Mouse (Mus musculus) fibroblast of lung, adult 2 months (primary cell): ENCODE measurements at regions not wholly inside any gene's neighbourhood (a gene's known extent, or its start where the extent isn't known, plus 50 kb on each side); places are given as distances from the start of the nearest gene placed in this dataset.

ENCODE experiments used
- DNase-seq: peaks from one replicate; pipeline ENCODE4 v3.0.0-alpha.2; 2011; ENCODE audit warnings: low read depth

DNA sequence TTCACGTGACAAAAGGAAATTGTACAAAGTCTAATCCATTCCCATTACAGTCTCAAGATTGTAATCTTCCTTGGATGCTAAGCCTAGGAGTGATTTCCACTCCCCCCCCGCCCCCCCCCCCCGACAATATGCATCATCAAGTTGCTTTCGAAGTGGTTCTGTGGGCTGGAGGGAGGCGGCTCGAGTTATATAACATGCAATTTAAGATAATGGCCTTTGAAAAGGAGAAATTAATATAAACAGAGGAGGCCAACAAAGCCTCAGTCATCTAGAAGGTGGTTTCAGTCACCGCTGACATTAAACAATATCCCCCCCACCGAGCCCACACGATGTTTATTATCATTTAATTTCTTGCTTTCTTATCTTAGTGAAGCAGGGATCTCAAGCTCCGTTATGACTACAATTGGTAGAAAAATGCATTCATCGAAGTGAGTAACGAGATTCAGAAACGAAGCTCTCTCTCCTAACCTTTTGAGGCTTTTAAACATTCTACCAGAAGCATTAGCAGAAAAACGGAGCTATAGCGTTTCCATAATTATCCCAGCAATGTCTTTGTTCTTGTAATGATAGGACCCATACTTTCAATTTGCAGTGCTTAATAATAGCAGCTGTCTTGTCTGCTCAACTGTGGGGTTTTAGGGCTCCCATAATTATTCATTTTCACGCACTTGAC lies 339.1 kb downstream of the Btg1 start:
- DNase-seq: no peak

DNA sequence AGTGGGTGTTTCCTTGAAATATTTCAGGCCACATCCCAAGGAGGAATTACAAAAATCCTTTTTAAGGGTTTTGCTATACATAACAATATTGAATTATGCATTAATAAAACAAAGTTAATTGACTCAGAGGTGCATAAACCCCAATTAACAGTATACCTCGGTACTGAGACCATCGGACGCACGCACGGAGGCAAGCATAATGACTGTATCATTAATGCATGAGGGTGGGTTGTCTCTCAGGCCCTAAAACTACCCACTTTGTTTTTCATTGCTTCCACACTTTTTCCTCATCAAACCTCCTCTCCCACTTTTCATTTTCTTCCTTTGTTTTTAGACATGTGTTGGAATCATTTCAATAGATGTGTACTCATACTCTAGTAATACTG lies 339.6 kb downstream of the Btg1 start:
- no peak for DNase-seq

DNA sequence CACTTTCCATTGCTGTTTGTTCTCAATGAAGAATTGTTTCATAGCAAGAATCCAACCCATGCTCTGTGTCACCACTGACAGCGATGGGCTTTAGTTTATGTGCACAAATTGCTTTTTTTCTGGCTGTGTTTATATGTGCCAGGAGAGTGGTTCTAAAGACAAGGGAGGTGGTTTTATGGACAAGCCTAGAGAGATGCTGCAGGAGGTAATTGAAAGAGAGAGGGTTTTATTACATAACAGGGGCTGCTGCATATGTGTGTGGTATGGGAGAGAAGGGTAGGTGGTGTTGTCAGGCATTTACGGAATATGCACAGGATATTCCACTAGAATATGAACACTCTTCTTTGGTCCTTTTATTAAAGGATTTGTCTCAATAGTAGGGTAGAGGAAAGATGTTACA lies 340.2 kb downstream of the Btg1 start:
- DNase-seq: no peak

DNA sequence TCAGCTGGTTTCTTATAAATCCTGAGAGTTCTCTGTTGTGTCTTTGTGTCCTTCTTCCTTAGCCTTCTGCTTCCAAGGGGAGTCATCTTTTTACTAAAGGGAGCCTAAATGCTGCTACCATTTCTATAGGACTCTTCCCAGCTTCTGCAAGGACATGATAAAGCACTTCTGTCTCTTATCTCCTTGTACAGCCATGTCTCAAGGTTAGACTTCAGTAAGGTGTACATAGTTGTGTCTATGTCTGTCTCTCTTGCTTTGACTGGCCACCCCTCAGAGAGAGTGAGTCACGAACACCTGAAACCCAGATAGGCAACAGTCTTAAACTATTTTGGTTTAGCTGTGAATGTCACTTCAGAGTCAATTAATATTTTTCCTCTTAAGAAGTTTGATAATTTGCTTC lies 353.0 kb downstream of the Btg1 start:
- DNase-seq: no peak

DNA sequence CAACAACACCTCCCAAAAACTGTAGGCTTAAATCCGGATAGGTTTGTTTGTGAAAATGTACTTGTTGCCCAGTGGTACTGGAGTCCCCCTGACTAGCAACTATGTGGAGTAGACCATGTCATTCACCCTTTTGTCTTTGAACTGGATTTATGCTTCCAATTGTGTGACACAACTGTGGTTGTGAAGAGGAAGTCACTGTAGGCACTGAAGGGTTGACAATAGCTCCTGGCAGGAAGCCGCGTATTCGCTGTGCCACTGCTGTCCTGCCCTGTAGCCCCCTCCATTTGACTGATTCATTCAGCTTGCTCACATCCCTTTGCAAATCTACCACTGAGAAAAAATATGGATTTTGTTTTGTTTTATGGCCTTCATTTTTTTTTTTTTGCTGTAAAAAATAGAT lies 353.9 kb downstream of the Btg1 start:
- no peak for DNase-seq

DNA sequence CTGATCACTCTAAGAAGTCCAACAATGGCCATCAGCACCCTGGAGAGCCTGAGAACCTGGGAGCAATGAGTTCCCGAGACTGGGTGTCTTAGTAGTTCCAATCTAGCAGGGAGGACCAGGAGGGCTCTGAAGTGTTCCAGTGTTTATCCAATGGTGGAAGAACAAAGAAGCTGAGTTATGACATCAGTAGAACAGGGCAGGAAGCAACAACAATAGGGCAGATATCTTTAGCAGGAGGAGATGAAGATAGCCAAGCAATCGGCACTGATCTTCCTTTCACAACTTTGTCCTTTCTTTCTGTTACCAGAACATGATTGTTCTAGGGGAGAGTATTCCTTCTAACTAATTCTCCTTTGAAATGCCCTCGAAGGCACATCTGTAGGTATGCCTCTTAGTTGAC lies 355.0 kb downstream of the Btg1 start:
- DNase-seq: no peak

DNA sequence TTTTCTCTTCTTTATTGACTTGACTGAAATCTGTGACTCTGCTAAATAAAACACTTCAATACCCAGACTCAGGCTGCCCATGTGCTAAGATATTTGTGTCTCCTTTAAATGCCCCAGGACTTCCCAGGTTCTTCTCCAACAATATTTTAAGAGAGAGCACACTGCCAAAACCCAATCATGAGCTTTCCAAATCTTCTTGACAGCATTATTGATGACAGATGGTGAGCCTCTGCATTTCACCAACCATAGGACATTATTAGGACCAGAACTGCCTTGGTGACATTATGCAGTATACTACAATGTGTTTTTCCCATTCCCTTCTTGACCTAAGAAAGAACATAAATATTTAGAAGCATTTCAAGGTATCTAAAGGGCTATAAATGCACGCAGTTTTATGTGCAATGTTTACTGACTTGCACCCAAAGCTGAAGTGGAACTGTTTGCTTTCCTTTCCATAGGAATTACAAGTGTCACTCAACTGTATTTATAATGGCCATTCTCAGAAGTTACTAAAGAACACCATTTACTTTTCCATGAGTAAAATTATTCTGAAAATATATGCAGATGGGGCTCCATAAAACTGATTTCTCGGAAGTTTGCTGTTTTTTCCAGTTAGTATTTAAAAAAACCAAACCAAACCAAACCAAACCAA lies 357.6 kb downstream of the Btg1 start:
- no peak for DNase-seq

DNA sequence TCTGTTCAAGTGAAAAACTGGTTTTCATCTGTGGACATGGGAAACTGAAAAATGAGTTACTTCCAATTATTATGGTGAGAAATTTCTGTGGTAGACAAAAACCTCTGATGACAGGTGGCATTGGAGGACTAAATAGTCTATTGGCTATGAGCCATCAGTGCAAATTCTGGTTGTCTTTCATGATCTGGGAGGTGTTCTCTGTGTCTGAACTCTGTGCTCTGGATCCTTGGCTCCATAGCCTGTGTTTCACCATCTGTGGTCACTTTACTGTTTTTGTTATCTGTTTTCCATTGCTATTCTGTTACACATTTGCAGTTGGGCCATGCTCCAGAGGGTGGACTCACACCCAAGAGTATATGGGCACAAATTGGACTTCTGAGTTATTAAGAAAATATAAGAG lies 359.9 kb downstream of the Btg1 start:
- no peak for DNase-seq

DNA sequence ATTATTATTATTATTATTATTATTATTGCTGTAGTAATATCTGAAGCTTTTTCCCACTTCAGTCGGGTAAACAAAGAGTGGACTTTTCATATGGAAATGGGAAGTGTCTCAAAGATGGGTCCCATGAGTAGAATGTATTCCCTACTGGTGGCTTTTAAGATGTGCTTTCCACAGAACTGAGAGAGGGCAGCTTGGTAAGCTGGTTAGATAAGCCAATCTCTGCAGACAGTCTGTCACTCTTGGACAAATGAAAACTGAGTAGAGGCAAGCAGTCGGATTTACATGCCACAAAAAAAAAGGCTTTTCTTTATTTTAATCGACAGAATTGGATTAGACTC lies 363.7 kb downstream of the Btg1 start:
- DNase-seq: no peak

DNA sequence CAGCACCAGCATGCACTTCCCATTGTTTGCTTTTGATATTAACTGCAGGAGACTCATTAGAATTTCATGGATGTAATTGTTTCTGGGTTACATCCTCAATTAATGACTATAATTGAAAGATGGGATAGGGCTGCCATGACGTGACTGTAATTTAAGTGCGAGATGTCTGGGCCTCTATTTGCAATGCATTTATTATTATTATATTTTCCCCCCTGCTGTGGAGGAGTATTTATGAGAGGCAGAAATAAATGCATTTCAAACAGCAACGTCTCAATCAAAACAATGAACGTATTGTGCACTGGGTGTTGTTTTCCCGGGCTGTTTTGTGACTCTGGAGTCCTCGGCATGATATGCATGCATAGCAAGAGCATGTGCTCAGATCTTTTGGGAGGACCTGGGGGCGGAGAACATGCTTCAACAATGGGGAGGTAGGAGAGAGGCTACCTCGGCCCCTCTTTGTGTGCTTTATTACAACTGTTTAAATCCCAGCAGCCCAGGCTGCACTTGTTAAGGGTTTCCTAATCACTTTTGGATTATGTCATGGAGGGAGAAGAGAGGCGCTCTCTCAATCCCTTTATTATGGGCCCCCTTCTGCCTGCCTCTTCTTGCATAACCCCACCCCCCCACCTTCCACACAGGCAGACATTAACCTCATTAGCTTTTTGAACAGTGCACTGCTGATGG lies 364.2 kb downstream of the Btg1 start:
- DNase-seq: no peak

DNA sequence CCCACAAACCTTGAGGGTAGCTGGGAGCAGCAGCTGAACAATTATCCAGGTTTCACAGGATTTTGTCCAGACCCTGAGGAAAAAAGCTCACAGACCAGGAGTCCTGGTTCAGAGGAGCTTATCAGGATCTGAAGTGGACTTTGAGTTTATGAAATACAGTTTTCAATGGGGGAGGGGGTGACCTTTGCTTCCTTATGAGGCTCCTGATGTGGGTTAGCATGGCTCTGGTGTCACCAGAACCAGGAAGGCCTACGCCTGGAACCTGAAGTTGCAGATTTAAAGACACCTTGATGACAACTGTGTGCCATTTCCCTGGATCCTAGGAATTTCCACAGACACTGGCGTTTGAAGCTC lies 364.7 kb downstream of the Btg1 start:
- DNase-seq: no peak

DNA sequence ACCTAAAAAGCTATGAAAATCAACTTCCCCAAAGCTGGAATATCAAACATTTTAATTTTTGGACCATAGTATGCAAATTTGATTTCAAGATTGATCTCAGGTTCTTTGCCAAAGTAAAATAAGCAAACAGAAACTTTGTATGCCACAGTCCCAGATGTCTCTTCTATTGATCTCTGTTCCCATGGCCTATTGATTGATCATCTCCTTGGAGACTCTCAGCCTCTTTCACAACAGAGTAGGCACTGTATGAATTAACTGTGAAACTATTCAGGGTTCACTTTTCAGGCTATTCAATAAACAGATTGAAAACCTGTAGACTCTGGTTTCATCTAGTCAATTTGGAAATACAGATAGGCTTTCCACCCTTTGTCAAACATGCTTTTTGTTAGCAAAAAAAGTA lies 384.1 kb downstream of the Btg1 start:
- DNase-seq: no peak

DNA sequence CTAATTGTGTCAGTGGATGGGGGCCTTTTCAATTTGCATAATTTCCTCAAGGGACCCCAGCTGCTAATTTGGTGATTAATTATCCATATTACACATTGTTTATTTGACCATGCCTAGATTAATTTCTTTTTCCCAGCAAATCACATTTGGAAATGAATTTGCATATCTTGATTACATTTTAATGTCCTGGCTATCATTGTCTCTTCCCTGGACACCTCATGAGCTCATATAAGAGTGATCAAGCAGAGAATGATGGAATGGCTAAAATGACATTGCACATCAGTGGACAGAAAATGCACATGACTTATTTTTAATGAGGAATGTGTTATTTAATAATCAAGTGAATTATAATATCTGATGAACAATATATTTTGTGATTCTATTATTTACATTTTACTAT lies 392.1 kb downstream of the Btg1 start:
- no peak for DNase-seq

DNA sequence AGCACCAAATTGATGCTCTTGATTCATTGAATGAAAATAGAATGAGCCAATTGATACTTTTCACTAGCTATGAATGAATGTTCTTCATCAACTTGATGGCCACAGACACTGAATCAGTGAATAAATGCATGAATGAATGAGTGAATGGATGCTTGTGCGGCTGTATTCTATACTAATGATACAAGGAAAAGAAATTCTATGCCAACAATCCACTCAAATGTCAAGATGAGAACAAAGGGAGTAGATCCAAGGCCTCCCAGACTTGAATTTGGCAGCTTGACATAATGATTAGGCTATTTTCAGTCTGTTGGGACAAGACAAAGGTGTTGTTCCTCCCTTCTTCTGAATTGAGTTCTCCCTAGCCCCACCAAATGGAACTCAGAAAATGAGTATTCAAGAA lies 393.1 kb downstream of the Btg1 start:
- DNase-seq: no peak

DNA sequence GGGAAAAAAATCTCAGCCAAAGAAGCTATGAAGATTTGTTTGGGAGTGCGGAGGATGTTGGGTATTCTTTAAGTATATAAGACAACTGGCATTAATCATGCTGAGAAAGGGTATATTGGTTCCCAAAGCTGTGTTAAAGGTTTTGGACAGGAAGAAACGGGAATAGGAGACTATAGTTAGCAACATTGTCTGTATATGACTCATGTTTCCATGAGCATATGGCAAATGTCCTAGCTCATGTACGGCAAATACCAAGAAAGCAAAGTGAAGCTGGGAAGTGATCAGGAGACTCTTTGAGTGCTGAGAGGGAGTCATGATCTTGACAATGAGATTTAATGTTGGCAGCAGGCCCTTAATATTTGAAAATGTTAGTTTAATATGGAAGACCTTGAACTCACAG lies 401.8 kb downstream of the Btg1 start:
- no peak for DNase-seq

DNA sequence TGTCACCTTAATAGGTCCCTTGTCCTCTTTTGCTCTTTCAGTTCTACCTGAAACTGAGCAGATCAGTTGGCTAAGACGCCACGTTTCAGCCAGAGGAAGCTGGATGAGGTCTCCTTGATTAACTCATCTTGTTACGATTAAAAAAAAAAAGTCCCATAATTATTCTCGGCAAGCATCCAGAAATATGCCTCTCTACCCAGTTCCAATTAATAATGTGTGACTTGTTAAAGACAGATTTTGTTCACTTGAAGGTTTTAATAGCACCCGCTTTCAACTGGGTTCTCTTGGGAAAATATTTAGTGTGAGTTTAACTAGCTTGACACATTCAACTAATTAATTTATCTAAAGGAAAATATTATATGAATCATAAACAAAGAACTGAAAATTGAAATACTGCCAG lies 412.0 kb downstream of the Btg1 start:
- DNase-seq: no peak

DNA sequence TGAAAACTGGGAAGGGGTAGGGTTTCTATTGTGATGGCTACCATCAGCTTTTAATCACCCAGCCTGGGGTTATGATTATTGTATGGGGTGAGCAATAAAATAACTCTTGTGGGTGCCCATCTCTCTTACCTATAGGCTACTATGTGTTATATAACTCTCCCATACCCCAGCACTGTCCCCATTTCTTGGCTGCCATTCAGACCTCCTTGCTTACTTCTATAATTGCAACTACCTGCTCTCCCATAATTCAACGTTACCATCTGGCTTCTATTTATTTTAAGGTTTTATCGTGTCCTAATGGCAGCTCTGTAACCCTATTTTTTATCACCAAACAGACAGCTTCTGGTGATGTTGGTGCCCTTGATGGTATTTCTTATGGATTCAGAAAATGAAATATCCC lies 414.2 kb downstream of the Btg1 start:
- no peak for DNase-seq

DNA sequence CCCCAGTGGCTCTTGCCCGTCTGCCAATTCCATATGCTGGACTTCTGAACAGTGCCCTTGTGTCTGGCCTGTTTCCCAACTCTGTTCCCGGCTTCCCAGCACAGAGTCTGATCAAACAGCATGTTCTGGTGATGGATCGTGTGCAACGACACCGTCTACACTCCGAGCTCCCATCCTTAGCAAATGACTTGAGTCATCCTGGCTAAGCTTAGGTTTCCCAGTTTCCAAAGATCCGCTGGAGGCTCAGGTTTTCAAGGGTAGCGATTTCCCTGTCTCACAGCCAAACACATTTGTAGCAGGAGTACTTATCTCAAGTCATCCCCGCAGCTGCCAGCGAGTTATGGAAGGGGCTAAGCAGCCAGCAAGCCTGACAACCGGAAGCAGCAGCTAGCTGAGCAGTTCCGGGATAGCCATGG lies 418.6 kb downstream of the Btg1 start:
- no peak for DNase-seq

DNA sequence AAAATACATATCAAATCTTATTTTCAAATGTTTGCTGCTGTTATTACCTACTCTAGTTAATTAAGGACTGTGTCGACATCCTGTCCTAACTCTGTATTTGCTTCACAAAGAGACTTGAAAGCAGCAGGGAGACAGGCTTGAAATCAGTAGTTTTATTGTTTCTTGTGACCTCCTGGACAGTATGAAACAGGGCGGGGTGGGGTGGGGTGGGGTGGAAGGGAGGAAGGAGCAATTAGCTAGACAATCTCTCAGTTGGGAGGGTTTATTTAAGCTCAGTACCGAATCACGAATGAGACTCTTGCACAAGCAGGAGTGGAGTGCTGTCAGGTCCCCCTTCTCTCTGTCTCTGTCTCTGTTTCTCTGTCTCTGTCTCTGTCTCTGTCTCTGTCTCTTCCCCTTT lies 421.2 kb downstream of the Btg1 start:
- no peak for DNase-seq

DNA sequence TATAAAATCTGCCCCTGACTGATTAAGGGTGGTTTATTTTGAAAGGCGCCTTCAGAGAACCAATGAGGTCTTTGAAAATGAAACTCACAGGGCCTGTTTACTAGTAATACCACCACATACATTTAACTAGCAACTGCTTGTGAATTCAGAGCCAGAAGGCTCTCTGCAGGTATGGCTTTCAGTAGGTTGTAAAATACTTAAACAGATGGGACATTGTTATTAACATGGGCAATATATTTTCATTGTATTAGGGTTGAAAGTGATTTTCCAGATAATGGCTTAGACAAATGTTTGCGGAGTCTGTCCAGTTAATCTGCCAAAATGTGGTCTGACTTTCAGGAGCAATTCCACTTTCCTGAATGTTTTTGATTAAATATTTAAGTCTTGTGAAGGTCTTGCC lies 430.8 kb downstream of the Btg1 start:
- no peak for DNase-seq

DNA sequence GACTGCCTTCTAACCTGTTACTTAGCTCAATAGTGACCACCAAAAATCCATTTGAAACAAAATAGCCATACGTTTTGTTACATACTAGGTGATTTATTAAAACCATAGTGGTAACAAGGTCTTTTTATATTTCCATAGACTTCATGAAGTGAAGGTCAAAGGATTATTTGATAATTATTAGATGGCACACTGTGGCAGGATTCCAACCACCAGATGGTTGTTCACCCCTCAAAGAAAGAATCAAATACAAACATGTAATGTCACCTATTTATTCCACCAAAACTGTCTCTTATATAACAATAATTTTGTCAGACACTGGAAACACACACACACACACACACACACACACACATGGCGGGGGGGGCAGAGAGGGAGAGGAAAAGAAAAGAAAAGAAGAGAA lies 431.2 kb downstream of the Btg1 start:
- no peak for DNase-seq

DNA sequence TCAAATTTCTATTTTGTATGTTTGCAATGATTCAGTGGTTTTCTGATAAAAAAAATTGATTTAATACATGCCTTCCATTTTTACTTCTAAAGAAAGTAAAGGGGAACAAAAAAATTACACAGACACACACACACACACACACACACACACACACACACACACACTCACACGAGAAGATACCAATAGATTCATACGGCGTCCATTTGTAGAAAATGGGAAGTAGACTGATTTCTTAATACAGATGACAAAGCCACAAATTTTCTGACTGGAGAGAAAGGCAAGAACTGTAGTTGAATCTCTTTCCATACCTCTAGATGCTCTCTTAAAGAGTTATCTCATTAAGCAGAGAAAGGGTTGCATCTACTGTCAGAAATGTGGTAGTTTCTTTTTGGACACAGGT lies 424.9 kb upstream of the Dcn start:
- DNase-seq: no peak

DNA sequence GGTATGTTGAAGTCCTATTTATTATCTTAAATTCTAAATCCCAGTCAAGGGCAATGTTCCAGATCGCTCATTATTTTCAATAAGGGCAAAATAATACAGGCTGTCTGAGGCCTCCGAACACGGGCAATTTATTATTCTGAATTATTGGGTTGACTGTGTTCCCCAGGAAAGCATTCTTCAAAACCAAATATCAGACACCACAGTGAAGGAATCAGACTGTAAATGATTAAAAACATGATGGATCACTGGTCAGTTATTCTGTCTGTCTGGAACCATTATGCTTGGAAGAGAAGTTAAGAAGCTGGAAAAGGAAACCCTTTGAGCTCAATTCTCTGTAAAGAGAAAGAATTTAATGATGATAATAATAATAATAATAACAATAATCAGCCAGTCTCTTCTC lies 417.4 kb upstream of the Dcn start:
- no peak for DNase-seq

DNA sequence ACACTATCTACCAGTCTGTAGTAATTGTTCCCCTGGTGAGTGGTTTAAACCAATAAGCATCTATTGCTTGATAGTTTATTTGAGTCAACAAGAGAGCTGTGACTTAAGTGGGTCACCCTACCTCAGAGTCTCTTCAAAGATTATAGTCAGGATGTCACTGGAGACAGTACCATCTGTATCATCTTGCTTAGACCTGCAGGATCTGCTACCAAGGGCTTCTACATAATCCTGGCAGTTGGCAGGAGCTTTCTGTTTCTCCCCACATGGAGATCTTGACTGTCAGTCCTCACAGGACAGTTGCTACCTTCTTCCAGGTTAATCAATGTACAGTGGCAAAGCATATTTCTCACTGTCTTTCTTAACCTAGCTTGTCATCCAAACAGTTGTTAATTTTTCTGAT lies 414.9 kb upstream of the Dcn start:
- DNase-seq: no peak
